Mouse (Mus musculus) CH12.LX (cell line): ENCODE results near the gene Stom. TPM values are rescaled to one million over a fixed set of nuclear protein-coding genes. Genes with fewer than 3 reads are reported as not detected.

Experiments
- DNase-seq: peaks from one replicate; pipeline ENCODE4 v3.0.0-alpha.2; 2013; ENCODE audit errors: extremely low read depth
- H3K27ac ChIP-seq: 2 replicates; pipeline ENCODE4 v1.5.1; 2012; ENCODE audit warnings: low read depth, mild to moderate bottlenecking, control low read depth, moderate library complexity; ENCODE audit not compliant: insufficient read depth
- H3K27me3 ChIP-seq: replicated peaks from 2 replicates; pipeline ENCODE3; 2012; ENCODE audit warnings: inconsistent platforms
- H3K36me3 ChIP-seq, 2 experiments: replicated peaks in 1 of 2; 2 replicates each; pipeline versions ENCODE3 to v1.6.1; 2012; ENCODE audit warnings: inconsistent platforms in 1 of 2, low read length in 1 of 2, mild to moderate bottlenecking in 1 of 2, mixed read lengths in 1 of 2, moderate library complexity in 1 of 2; ENCODE audit not compliant: control insufficient read depth in 1 of 2, insufficient read depth in 1 of 2
- H3K4me1 ChIP-seq, 2 experiments: 2 replicates each; pipeline ENCODE4 v1.6.1; 2012; ENCODE audit warnings: inconsistent platforms in 1 of 2, moderate library complexity in 1 of 2; ENCODE audit not compliant: insufficient read depth in 2 of 2, control insufficient read depth in 1 of 2
- H3K4me2 ChIP-seq: 2 replicates; pipeline ENCODE4 v1.6.1; 2012; ENCODE audit warnings: low read depth, mild to moderate bottlenecking, control low read depth; ENCODE audit not compliant: poor library complexity, insufficient read depth, severe bottlenecking
- H3K4me3 ChIP-seq, 3 experiments: fragments of 150-350 bp in 1 of 3; sonication (generic) in 1 of 3; replicated peaks in 1 of 3; 2 replicates each; pipeline versions ENCODE3 to v1.5.1; 2011 to 2012; ENCODE audit warnings: low read depth in 2 of 3, low read length in 2 of 3, mild to moderate bottlenecking in 2 of 3, moderate library complexity in 2 of 3, control low read depth in 1 of 3, improper control_type of control experiment in 1 of 3, inconsistent platforms in 1 of 3, mixed read lengths in 1 of 3; ENCODE audit not compliant: poor library complexity in 1 of 3
- H3K79me2 ChIP-seq: replicated peaks from 2 replicates; pipeline ENCODE4 v1.6.1; 2012; ENCODE audit warnings: mild to moderate bottlenecking, moderate library complexity; ENCODE audit not compliant: control insufficient read depth, poor library complexity, insufficient read depth, severe bottlenecking; ENCODE audit errors: extremely low read depth
- H3K9ac ChIP-seq: 2 replicates; pipeline ENCODE4 v1.6.1; 2012; ENCODE audit warnings: low read depth, mild to moderate bottlenecking, control low read depth, moderate library complexity; ENCODE audit not compliant: insufficient read depth
- H3K9me3 ChIP-seq: replicated peaks from 2 replicates; pipeline ENCODE3; 2012; ENCODE audit warnings: low read length, inconsistent platforms, mixed read lengths
- CHD2 ChIP-seq: IDR thresholded peaks from 2 replicates; pipeline ENCODE4 v1.6.1; 2011; ENCODE audit warnings: low read length, improper control_type of control experiment
- EP300 ChIP-seq: IDR thresholded peaks from 2 replicates; pipeline ENCODE4 v1.6.1; 2011; ENCODE audit warnings: low read length, improper control_type of control experiment
- HCFC1 ChIP-seq: IDR thresholded peaks from 2 replicates; pipeline ENCODE4 v1.6.1; 2012; ENCODE audit warnings: low read depth, mild to moderate bottlenecking, inconsistent platforms, low read length, improper control_type of control experiment
- IRF4 ChIP-seq: IDR thresholded peaks from 2 replicates; pipeline ENCODE4 v1.6.1; 2014; ENCODE audit warnings: low read depth, mild to moderate bottlenecking, inconsistent platforms, low read length, improper control_type of control experiment
- KAT2A ChIP-seq: IDR thresholded peaks from 2 replicates; pipeline ENCODE4 v1.6.1; 2012; ENCODE audit warnings: low read length, improper control_type of control experiment, inconsistent platforms; ENCODE audit not compliant: insufficient replicate concordance
- MAFK ChIP-seq: IDR thresholded peaks from 2 replicates; pipeline ENCODE4 v1.6.1; 2011; ENCODE audit warnings: low read length, improper control_type of control experiment; ENCODE audit not compliant: insufficient replicate concordance
- MAX ChIP-seq: IDR thresholded peaks from 2 replicates; pipeline ENCODE4 v1.6.1; 2011; ENCODE audit warnings: low read length, improper control_type of control experiment
- MEF2A ChIP-seq: IDR thresholded peaks from 2 replicates; pipeline ENCODE4 v1.6.1; 2014; ENCODE audit warnings: low read depth, mild to moderate bottlenecking, inconsistent platforms, low read length, improper control_type of control experiment, borderline replicate concordance
- MXI1 ChIP-seq: IDR thresholded peaks from 2 replicates; pipeline ENCODE4 v1.6.1; 2011; ENCODE audit warnings: mild to moderate bottlenecking, low read depth, low read length, improper control_type of control experiment
- MYC ChIP-seq: IDR thresholded peaks from 2 replicates; pipeline ENCODE4 v1.6.1; 2011; ENCODE audit warnings: low read depth, mild to moderate bottlenecking, improper control_type of control experiment, low read length
- NELFE ChIP-seq: IDR thresholded peaks from 2 replicates; pipeline ENCODE4 v1.6.1; 2011; ENCODE audit warnings: low read depth, low read length, improper control_type of control experiment
- PAX5 ChIP-seq: IDR thresholded peaks from 2 replicates; pipeline ENCODE4 v1.6.1; 2012; ENCODE audit warnings: low read length, inconsistent platforms, mixed read lengths
- RAD21 ChIP-seq: IDR thresholded peaks from 2 replicates; pipeline ENCODE4 v1.6.1; 2011; ENCODE audit warnings: low read depth, mild to moderate bottlenecking, low read length, improper control_type of control experiment, moderate library complexity
- SIN3A ChIP-seq: IDR thresholded peaks from 2 replicates; pipeline ENCODE4 v1.6.1; 2012; ENCODE audit warnings: low read length, improper control_type of control experiment, inconsistent platforms
- SMC3 ChIP-seq: IDR thresholded peaks from 2 replicates; pipeline ENCODE4 v1.6.1; 2011; ENCODE audit warnings: low read depth, low read length, improper control_type of control experiment
- TCF12 ChIP-seq: IDR thresholded peaks from 2 replicates; pipeline ENCODE4 v1.6.1; 2014; ENCODE audit warnings: low read depth, mild to moderate bottlenecking, inconsistent platforms, low read length, improper control_type of control experiment
- UBTF ChIP-seq: IDR thresholded peaks from 2 replicates; pipeline ENCODE4 v1.6.1; 2012; ENCODE audit warnings: low read depth, mild to moderate bottlenecking, inconsistent platforms, low read length, improper control_type of control experiment, moderate library complexity
- ZKSCAN1 ChIP-seq: IDR thresholded peaks from 2 replicates; pipeline ENCODE4 v1.6.1; 2012; ENCODE audit warnings: low read depth, inconsistent platforms, low read length, improper control_type of control experiment, borderline replicate concordance
- dilution Hi-C: fragments of 300-500 bp; cut with MboI; formaldehyde crosslinking; loops from 2 replicates; pipeline ENCODE4 v1.14.3; 2020; ENCODE audit warnings: low sequenced_read_pairs; ENCODE audit not compliant: extremely low pct_unique_long_range_greater_than_20kb, extremely low pct_ligation_motif_present
- in situ Hi-C: fragments of 300-500 bp; cut with MboI; formaldehyde crosslinking; loops from 3 replicates; pipeline ENCODE4 v1.14.3; 2019; ENCODE audit warnings: low sequenced_read_pairs, low pct_ligation_motif_present, low pct_unique_long_range_greater_than_20kb, mixed read lengths
- polyA plus RNA-seq: library from polyadenylated mRNA; unstranded; fragments of >175 nt; gene quantifications from 2 replicates; pipeline ENCODE4 v1.2.1, GENCODE M21; 2012; ENCODE audit warnings: low read depth; ENCODE audit not compliant: insufficient read length
- total RNA-seq, 2 experiments: library from RNA; depleted of rRNA; stranded (reverse); fragments of 300-350 nt in 1 of 2; fragments of >200 nt in 1 of 2; gene quantifications; 2 replicates each; pipeline ENCODE4 v1.2.3; 2012 to 2014

Stom gene
- total and polyA plus RNA-seq, 3 experiments, result 4.3 to 6.3 (median 5.8) TPM

GRCm38 (mm10) chr2:35287017-35287620, 49.7 kb downstream of the Stom start:
- Histone ChIP-seq H3K79me2 (no peaks in the 10 kb centered on the region), H3K9ac (no peak overlapping the region), H3K4me2 (no peak overlapping the region), H3K4me3 (no peak overlapping the region), H3K27ac (no peak overlapping the region), H3K9me3 (no peaks in the 10 kb centered on the region), H3K4me1 (peaks cover 3 to 8% of the 10 kb centered on the region in 2 experiments; a peak in 3 of 4 replicates), H3K27me3 (no peaks in the 10 kb centered on the region), H3K36me3 (peaks cover 18 to 56% of the 10 kb centered on the region in 2 experiments)
- dilution Hi-C loops (no loop called here), in situ Hi-C loops (loop anchor here (25.0 kb wide), 1 partner anchor 625 kb away; no protein-coding TSS in a partner anchor)
- no peak for TF ChIP-seq KAT2A
- no peak for DNase-seq

GRCm38 (mm10) chr2:35285209-35285608, 51.6 kb downstream of the Stom start:
- in situ Hi-C loops, result loop anchor here (25.0 kb wide), 1 partner anchor 627 kb away; no protein-coding TSS in a partner anchor
- Histone ChIP-seq H3K27me3 (no peaks in the 10 kb centered on the region), H3K79me2 (no peaks in the 10 kb centered on the region), H3K4me1 (peaks cover 3 to 8% of the 10 kb centered on the region in 2 experiments; a peak in 3 of 4 replicates), H3K27ac (no peak overlapping the region), H3K9ac (no peak overlapping the region), H3K36me3 (peaks cover 7 to 42% of the 10 kb centered on the region in 2 experiments), H3K9me3 (no peaks in the 10 kb centered on the region), H3K4me3 (no peak overlapping the region), H3K4me2 (no peak overlapping the region)
- TF ChIP-seq MEF2A (no peak), RAD21 (no peak), SMC3 (no peak), ZKSCAN1 (no peak), MAFK (no peak), CHD2 (no peak), HCFC1 (no peak), SIN3A (no peak), MAX (no peak), PAX5 (no peak), NELFE (no peak), TCF12 (no peak), UBTF (no peak), MXI1 (no peak), EP300 (no peak), MYC (no peak), IRF4 (no peak)
- dilution Hi-C loops, result no loop called here
- DNase-seq, result no peak
